Mouse (Mus musculus): ENCODE measurements around the gene Wdfy3. TPM values are rescaled to one million over a fixed set of nuclear protein-coding genes. Genes with fewer than 3 reads are reported as not detected.

The Wdfy3 gene
- total and polyA plus RNA-seq, 2 experiments = 14.4 to 17.0 TPM

DNA sequence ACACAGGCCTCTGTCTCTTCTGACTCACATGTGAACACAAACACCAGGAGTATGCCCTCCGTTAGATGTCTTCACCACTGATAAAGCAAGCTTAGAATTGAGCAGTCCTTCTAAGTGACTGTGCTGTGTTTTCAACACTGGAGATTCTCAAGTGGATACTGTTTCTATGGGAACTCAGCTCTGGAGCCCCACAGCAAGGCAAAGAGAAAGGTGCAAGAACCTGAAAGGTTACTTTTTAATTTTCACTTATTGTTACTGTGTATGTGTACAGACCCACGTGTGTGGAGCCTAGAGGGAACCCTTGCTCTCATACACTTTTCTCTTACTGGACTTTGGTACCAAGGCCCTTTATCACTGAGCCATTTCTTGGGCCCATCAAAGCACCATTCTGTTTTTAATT is 203.0 kb downstream of the Wdfy3 start:
- Histone ChIP-seq H3K4me1 (ENCODE audit: control insufficient read depth, insufficient read depth, low read length) (no peaks in the 10 kb centered on the region), H3K9ac (ENCODE audit: low read depth, low read length) (no peak overlapping the region), H3K27ac (replicated peaks; ENCODE audit: insufficient read depth, low read depth, low read length) (no peak overlapping the region), H3K36me3 (ENCODE audit: control insufficient read depth, insufficient read depth, low read length) (peaks cover 60% of the 10 kb centered on the region), H3K27me3 (ENCODE audit: control insufficient read depth, insufficient read depth, low read length) (no peaks in the 10 kb centered on the region), H3K79me2 (ENCODE audit: control insufficient read depth, insufficient read depth, low read length) (no peaks in the 10 kb centered on the region), H3K4me3 (ENCODE audit: insufficient read depth, low read depth, low read length) (no peak overlapping the region)
- WGBS = 83% methylated on average over 2 of the region's 2 CpGs
- no peak for DNase-seq (ENCODE audit: extremely low read depth, low read depth, low spot score)
- TF ChIP-seq CTCF (IDR thresholded peaks at IDR 0.05; ENCODE audit: low read depth, low read length) = no peak
- no peak for TF ChIP-seq POLR2A (IDR thresholded peaks at IDR 0.05; ENCODE audit: extremely low read depth, insufficient read depth, low read length)

GRCm38 (mm10) chr5:101863946-101864345 is 205.8 kb downstream of the Wdfy3 start:
- no peak for DNase-seq (ENCODE audit: extremely low read depth, low read depth, low spot score)
- H3K9ac ChIP-seq (ENCODE audit: low read depth, low read length) = no peak overlapping the region
- peaks cover 56% of the 10 kb centered on the region for H3K36me3 ChIP-seq (ENCODE audit: control insufficient read depth, insufficient read depth, low read length)
- whole genome bisulfite sequencing = 86% methylated on average over 6 of the region's 6 CpGs
- no peak overlapping the region for H3K4me3 ChIP-seq (ENCODE audit: insufficient read depth, low read depth, low read length)
- H3K27ac ChIP-seq (replicated peaks; ENCODE audit: insufficient read depth, low read depth, low read length) = no peak overlapping the region
- TF ChIP-seq CTCF (IDR thresholded peaks at IDR 0.05; ENCODE audit: low read depth, low read length) (no peak), POLR2A (IDR thresholded peaks at IDR 0.05; ENCODE audit: extremely low read depth, insufficient read depth, low read length) (no peak)
- H3K27me3 ChIP-seq (ENCODE audit: control insufficient read depth, insufficient read depth, low read length) = no peaks in the 10 kb centered on the region
- peaks cover 3% of the 10 kb centered on the region; the same call in 1 of the 2 replicates for H3K4me1 ChIP-seq (ENCODE audit: control insufficient read depth, insufficient read depth, low read length)
- no peaks in the 10 kb centered on the region for H3K79me2 ChIP-seq (ENCODE audit: control insufficient read depth, insufficient read depth, low read length)

DNA sequence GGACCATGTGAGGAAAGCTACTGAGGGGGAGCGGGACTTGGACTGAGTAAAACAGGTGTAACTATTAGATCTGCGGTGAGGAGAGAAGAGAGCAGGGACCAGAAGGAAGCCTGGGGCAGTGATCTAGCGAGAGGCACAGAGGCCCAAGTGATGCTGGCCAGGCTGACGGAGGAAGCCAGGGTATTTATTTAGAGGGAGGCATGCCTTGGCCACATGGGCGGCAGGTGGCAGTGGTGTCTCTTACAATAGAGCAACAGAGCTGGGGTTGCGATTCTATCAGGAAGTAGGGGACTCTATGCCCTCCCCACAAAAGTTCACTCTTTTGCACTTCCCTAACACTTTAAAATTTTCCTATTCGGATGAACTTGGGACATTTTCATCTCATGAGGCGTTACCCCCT is 207.1 kb downstream of the Wdfy3 start:
- peaks cover 48% of the 10 kb centered on the region for H3K36me3 ChIP-seq (ENCODE audit: control insufficient read depth, insufficient read depth, low read length)
- no peak overlapping the region for H3K27ac ChIP-seq (replicated peaks; ENCODE audit: insufficient read depth, low read depth, low read length)

GRCm38 (mm10) chr5:101861786-101862571 is 207.7 kb downstream of the Wdfy3 start:
- WGBS = 95% methylated on average over 18 of the region's 18 CpGs
- no peaks in the 10 kb centered on the region for H3K27me3 ChIP-seq (ENCODE audit: control insufficient read depth, insufficient read depth, low read length)
- no peak for TF ChIP-seq CTCF (IDR thresholded peaks at IDR 0.05; ENCODE audit: low read depth, low read length)
- no peak for TF ChIP-seq POLR2A (IDR thresholded peaks at IDR 0.05; ENCODE audit: extremely low read depth, insufficient read depth, low read length)
- DNase-seq (ENCODE audit: extremely low read depth, low read depth, low spot score) = no peak
- peaks cover 47% of the 10 kb centered on the region for H3K36me3 ChIP-seq (ENCODE audit: control insufficient read depth, insufficient read depth, low read length)
- H3K4me1 ChIP-seq (ENCODE audit: control insufficient read depth, insufficient read depth, low read length) = peaks cover 3% of the 10 kb centered on the region; the same call in 1 of the 2 replicates
- no peak overlapping the region for H3K27ac ChIP-seq (replicated peaks; ENCODE audit: insufficient read depth, low read depth, low read length)
- H3K9ac ChIP-seq (ENCODE audit: low read depth, low read length) = no peak overlapping the region
- no peaks in the 10 kb centered on the region for H3K79me2 ChIP-seq (ENCODE audit: control insufficient read depth, insufficient read depth, low read length)
- no peak overlapping the region for H3K4me3 ChIP-seq (ENCODE audit: insufficient read depth, low read depth, low read length)

More for the DNA sequence above, 207.1 kb downstream of the Wdfy3 start:
- Histone ChIP-seq H3K27me3 (ENCODE audit: control insufficient read depth, insufficient read depth, low read length) (no peaks in the 10 kb centered on the region), H3K9ac (ENCODE audit: low read depth, low read length) (no peak overlapping the region), H3K79me2 (ENCODE audit: control insufficient read depth, insufficient read depth, low read length) (no peaks in the 10 kb centered on the region), H3K4me3 (ENCODE audit: insufficient read depth, low read depth, low read length) (no peak overlapping the region), H3K4me1 (ENCODE audit: control insufficient read depth, insufficient read depth, low read length) (peaks cover 3% of the 10 kb centered on the region; the same call in 1 of the 2 replicates)
- TF ChIP-seq POLR2A (IDR thresholded peaks at IDR 0.05; ENCODE audit: extremely low read depth, insufficient read depth, low read length) (no peak), CTCF (IDR thresholded peaks at IDR 0.05; ENCODE audit: low read depth, low read length) (no peak)
- no peak for DNase-seq (ENCODE audit: extremely low read depth, low read depth, low spot score)
- 96% methylated on average over 8 of the region's 8 CpGs for WGBS

DNA sequence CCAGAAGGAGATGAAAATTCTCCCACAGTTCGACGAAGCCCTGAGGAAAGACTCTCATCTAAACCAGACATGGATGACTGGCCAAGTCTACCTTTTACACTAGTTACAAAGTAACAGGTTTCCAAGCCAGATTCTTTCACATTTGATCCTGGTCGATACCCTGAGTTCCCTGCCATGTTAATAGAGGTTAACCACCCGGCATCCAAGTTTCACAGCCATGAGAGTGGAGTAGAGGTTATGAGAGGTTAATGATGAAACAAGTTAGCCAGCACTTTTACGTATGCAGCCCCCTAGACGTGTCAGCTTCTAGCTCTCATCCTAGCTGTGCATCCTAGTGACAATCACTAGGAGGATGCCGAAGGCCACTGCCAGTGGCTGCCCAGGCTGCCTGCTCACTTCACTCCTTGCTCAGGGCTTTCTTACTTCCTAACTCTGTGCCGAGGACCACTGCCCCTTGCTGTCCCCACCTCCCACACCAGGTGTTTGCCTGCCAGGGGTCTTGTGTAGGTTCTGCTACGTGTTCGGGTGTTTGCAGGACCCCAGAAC is 210.8 kb downstream of the Wdfy3 start:
- TF ChIP-seq CTCF (IDR thresholded peaks at IDR 0.05; ENCODE audit: low read depth, low read length) = no peak
- no peak for TF ChIP-seq POLR2A (IDR thresholded peaks at IDR 0.05; ENCODE audit: extremely low read depth, insufficient read depth, low read length)
- Histone ChIP-seq H3K27me3 (ENCODE audit: control insufficient read depth, insufficient read depth, low read length) (no peaks in the 10 kb centered on the region), H3K4me3 (ENCODE audit: insufficient read depth, low read depth, low read length) (no peak overlapping the region), H3K36me3 (ENCODE audit: control insufficient read depth, insufficient read depth, low read length) (peaks cover 34% of the 10 kb centered on the region), H3K79me2 (ENCODE audit: control insufficient read depth, insufficient read depth, low read length) (no peaks in the 10 kb centered on the region), H3K4me1 (ENCODE audit: control insufficient read depth, insufficient read depth, low read length) (peaks cover 3% of the 10 kb centered on the region; the same call in 1 of the 2 replicates), H3K27ac (replicated peaks; ENCODE audit: insufficient read depth, low read depth, low read length) (no peak overlapping the region), H3K9ac (ENCODE audit: low read depth, low read length) (no peak overlapping the region)
- DNase-seq (ENCODE audit: extremely low read depth, low read depth, low spot score) = peak; percentile 88
- 71% methylated on average over 10 of the region's 10 CpGs for WGBS

GRCm38 (mm10) chr5:101855475-101855874 is 214.2 kb downstream of the Wdfy3 start:
- no peak for DNase-seq (ENCODE audit: extremely low read depth, low read depth, low spot score)
- 96% methylated on average over 16 of the region's 16 CpGs for WGBS
- Histone ChIP-seq H3K36me3 (ENCODE audit: control insufficient read depth, insufficient read depth, low read length) (peaks cover 30% of the 10 kb centered on the region), H3K4me1 (ENCODE audit: control insufficient read depth, insufficient read depth, low read length) (peaks cover 3% of the 10 kb centered on the region; the same call in 1 of the 2 replicates), H3K79me2 (ENCODE audit: control insufficient read depth, insufficient read depth, low read length) (no peaks in the 10 kb centered on the region), H3K4me3 (ENCODE audit: insufficient read depth, low read depth, low read length) (no peak overlapping the region), H3K27ac (replicated peaks; ENCODE audit: insufficient read depth, low read depth, low read length) (no peak overlapping the region), H3K9ac (ENCODE audit: low read depth, low read length) (no peak overlapping the region), H3K27me3 (ENCODE audit: control insufficient read depth, insufficient read depth, low read length) (no peaks in the 10 kb centered on the region)
- no peak for TF ChIP-seq CTCF (IDR thresholded peaks at IDR 0.05; ENCODE audit: low read depth, low read length)
- no peak for TF ChIP-seq POLR2A (IDR thresholded peaks at IDR 0.05; ENCODE audit: extremely low read depth, insufficient read depth, low read length)

All from liver, adult 2 months (tissue).